Mouse (Mus musculus) 416B (cell line): ENCODE results near the gene Cass4.

Experiments used
- DNase-seq: peaks from one replicate; pipeline ENCODE4 v3.0.0; 2011; ENCODE audit warnings: low read depth

Cass4 gene

DNA sequence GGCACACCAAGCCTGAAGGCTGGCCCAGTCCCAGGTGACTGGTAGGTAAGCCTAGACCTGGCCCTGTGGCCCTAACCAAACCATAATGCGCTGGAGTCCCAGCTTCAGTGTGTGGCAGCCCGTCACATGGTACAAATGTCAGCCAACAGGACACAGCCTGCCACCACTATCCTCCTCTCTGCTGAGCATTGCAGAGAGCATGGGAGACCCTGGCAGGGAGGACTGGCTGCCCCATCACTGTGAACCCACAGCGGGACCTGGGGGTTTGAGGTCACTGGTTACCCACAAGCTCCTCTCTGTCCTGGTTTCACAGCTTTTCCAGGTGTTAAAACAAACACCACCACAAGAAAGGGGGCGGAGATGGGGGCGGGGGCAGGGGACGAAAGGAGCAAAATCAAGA lies 3.3 kb upstream of the Cass4 start:
- no peak for DNase-seq

DNA sequence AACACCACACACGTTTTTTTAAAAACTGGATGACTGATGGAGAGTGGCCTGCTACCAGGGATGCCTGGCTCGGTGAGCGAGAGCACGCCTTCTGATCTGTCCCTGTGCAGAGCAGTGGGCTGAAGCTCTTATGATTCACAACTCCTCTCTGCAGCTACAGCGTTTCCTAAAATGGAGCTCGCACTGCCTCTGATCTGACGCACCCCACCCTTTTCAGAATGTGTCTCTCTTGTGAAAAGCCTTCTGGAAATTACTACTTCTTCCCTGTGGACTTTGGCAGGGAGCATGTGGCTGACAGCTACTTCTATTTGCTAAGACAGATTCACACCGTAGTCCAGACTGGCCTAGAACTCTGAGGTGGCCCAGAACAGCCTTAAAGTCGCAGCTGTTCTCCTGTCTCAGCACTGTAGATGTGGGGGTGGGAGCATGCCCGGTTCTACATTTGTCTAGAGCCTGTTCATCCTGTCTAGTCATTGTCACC lies 1.5 kb upstream of the Cass4 start:
- no peak for DNase-seq

DNA sequence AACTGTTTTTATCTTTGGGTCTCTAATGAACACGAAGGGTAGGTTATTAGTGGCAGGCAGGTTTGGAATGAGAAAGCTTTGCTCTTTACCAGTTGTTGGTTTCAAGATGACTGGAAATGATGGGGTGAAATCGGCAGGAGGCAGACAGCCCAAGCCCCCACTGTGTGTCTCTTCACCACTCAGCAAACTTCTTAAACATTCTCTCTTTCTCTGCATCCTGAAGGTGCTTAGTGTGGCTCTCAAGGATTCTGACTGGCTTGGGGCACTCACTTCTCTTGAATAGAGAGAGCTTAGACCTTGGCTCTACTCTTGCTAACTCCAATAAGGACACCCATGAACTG lies 428 bp downstream of the Cass4 start:
- no peak for DNase-seq

DNA sequence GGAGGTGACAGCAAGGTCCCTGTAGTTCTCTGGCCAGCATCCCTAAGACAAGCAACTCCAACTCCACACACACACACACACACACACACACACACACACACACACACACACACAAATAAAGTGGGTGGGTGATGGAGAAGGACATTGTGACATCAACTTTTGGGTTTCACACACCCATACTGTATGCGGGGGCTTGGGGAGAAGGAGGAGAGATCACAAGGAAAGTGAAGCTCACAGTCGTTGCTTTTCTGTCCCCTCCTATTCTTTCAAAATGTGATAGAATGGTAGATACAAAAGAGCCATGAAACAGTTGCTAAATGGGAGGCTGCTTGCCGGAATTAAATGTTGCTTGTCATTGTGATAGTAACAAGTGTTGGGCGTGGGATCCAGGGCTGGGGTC lies 1.1 kb downstream of the Cass4 start:
- DNase-seq, result no peak

DNA sequence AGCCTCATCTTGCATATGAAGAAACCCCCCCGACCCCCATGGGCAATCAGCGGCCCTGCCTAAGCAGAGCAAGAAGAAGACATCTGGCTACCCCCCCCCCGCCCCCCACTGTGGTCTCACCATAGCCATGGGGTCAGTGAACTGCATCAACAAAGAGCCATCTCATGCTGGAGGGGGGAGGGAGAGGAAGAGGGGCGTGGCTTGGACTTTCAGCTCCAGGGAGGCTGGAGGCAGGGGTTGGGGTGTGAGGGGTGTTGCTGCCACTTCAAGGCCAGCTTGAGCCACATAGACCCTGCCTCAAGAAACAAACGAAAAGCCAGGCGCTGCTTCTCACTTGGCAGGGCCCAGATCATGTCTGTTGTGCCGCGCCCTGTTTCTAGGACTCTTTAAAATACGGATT lies 2.4 kb downstream of the Cass4 start:
- no peak for DNase-seq

DNA sequence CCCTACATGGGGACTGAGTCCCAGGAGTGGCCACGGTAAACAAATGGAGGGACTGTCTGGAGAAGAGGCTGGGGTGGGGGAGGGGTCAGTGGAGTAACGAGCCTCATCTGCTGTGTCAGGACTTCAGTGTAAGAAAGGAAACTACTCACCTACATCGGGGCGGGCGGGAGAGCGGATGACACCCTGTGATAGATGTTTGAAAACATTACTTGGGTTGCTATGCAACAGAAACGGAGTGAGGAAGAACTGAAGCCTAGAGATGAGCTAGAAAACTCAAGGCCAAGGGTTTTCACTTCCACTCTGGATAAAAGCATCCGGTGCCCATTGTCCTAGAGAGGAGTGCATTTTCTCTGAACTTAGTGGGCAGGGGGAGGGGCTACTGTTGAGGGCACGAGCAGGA lies 6.3 kb downstream of the Cass4 start:
- DNase-seq, result no peak

DNA sequence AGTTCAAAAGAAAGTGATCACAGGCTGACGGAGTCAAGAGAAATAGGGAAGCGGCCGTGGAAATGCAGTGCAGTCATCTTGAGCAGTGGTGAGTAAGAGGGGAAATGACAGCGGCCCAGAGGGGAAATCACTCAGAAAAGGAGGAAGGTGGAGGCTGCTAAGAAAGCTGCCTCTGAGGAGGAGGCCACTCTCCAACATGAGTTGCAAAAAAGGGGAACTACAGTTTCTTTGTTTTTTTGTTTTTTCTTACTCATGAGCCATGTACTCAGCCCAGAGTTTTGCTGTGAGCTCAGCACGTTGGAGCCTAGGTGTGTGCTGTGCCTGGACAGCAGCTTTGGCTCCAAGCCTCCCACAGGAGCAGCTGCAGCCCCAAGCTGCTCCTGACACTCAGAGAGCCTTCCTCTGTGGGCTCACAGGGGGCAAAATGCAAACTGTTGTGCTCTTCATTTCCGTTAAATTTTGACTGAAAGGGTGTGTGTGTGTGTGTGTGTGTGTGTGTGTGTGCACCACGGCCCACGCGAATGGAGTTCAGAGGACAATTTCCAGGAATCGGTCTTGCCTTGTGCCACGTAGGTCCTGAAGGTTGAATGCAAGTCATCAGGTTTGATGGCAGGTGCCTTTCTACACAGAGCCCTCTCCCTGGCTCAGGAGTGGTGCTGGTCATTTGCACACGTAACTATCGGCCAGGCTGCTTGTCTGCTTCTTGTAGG lies 7.7 kb downstream of the Cass4 start:
- peak; percentile 96 for DNase-seq

DNA sequence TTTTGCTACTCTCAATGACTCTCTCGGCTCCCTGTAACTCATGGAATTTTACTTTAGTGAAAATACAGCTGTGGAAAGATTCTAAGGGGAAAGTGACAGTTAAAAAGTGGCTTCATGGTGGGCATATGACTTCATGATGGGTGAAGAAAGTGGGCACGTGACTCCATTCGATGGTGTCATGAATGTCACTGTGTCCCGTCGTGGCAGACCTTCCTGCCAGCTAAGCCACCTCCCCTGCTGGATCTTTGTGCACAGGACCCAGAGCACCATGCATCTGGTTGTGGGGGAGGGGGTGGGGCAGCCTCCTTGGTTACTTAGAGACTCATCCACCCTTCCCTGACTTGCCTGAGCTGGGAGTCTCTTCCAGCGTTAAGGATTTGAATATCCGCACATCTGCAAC lies 10.6 kb downstream of the Cass4 start:
- no peak for DNase-seq

DNA sequence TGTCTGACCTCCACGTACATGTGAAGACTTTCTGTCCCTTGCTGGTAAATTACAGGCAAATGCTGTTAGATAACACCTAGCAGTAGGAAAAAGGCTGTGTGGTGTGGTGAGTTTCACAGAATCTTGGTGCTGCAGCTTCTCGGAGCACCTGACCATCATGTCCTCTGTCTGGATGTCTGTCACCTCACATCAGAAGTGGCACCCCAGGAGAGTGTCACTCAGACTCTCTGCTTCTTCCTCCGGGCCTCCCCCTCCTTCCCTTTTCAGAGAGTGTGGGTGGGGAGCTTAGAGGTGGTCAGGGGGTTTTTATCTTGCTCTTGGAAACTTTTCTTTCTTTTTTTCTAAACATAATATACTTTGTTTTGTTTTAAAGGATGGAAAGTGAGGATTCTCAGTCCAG lies 11.4 kb downstream of the Cass4 start:
- DNase-seq, result no peak

DNA sequence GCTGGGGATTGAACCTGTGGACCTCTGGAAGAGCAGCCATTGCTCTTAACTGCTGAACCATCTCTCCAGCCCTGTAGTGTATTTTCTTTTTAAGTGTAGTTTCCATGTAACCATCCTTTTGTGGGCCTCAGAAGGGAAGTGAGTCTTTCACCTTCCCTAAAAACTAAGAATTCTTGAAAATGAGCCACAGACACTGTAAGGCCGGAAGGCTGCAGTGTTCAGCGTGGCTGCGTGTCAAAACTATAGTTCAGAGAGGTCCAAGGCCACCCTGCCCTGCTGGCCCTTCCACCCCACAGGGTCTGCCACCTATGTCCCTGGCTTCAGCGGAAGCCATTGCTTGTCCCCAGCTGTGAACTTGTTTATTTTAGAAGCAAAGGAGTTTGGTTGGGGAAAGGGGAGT lies 12.6 kb downstream of the Cass4 start:
- no peak for DNase-seq

DNA sequence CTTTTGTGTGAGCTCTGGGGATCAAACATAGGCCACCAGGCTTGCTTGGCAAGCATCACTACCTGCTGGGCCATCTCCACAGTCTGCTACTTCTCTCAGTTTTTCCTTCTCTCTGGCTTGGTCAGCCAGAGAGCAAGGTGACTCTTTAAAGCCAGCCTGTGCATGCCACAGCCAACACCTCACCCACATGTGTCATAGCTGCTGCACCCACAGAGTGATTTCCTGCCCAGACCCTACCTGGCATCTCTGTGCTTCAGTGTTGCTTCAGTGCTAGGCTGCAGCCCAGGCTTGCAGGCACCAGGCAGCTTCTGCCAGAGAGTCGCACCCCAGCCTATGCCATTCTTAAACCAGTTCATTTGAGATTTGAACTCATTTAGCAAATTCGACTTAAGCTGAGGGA lies 13.9 kb downstream of the Cass4 start:
- no peak for DNase-seq

DNA sequence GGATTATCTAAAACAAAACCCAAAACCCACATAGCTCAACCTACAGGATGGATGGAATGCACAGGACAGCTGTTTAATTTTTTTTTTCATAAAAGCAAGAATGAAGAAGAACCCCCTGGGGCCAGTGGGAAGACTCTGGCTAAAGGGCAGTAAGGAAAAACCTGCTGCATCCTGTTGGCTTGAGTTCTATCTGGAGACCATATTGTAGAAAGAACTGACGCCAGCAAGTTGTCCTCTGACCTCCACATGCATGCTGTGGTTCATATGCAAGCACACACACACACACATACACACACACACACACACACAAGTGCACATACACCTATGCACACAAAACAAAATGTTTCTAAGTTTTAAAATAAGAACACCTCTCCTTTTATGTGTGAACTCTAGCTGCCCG lies 17.1 kb downstream of the Cass4 start:
- DNase-seq, result no peak

DNA sequence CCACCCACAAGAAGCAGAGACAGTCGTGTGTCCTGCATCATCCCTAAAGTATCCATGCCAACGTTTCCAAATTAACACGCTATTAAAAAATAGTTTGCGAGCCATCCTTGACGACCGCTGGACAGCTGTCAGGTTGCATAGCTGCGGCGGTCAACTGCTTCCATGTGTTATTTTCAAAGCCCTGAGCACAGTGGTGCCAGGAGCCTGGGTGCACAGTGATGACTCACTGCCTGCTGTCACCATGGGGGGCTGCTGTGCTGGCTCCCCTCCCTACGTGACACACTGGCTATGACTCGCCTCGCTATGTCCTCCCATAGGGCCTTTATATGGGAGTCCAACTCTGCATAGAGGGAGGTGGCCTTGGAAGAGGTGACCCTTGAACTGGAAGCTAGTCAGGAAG lies 17.5 kb downstream of the Cass4 start:
- peak; percentile 48 for DNase-seq

DNA sequence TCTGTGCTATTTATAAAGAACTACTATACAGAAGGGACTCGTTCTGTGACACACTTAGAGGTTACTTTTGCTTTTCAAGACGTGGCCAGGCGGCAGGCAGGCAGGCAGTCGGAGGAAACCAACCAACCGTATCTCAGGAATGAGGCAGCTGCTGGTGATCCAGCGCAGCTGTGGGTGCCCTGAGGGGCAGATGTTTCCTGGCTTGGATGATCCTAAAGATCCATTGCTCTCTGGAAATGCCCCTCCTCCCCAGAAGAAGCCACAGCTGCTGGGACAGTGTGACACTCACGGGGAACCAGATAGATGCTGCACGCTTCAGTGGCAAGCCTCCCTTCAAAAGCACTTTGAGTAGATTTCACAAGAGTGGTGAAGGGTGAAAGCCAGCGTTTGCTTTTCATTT lies 18.9 kb downstream of the Cass4 start:
- peak; percentile 42 for DNase-seq

DNA sequence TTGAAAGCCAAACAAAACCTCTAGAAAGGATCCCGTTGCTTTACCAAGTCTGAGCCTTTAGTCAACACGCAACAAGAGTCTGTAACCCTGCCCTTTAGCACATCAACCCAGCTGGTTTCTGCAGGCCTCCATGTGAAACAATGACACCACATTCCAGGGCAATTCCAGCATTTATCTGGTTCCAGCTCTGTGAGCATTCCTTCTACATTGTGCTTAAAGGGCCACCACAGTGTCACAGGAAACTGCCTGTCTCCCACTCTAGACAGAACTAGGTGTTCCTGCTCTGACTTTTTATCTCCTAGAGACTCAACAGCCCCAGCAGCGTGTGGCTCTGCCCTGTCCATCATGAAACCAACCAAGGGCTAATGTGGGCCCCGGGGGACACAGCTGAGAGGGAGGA lies 19.7 kb downstream of the Cass4 start:
- no peak for DNase-seq

DNA sequence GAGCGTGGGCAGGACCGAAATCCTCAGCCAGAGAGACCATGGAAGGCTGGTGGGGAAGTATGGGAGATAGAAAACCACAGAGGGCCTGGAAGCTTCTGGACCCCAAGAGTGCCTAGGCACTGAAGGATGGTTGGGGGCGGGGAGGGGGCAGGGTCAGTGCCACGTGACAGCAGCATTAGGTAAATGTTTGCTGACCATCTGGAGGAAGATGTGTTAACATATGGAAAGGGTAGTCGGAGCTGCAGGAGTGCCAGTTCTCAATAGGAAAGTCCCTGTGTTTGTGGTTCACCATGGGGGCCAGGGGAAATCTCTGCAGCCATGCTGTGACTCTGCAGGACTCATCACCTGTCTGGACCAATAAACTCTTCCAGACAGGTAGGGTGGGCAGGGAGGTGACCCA lies 20.3 kb downstream of the Cass4 start:
- no peak for DNase-seq

DNA sequence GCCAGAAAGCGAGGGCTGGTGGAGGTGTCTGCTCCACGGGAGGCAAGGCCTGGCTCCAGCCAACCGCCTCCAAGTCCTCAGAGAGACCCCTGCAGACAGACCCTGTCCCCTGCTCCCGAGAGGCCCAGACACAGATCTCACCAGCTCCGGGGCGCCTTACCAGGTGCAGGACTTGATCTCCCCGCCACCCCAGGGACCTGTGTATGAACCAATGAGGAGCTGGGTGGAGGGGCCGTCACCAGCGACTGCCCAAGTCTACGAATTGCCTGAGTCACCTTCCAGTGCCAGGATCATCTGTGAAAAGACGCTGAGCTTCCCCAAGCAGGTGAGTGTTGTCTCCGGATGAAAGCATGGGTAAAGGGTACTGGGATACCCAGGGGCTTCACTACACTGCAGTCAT lies 22.6 kb downstream of the Cass4 start:
- no peak for DNase-seq

DNA sequence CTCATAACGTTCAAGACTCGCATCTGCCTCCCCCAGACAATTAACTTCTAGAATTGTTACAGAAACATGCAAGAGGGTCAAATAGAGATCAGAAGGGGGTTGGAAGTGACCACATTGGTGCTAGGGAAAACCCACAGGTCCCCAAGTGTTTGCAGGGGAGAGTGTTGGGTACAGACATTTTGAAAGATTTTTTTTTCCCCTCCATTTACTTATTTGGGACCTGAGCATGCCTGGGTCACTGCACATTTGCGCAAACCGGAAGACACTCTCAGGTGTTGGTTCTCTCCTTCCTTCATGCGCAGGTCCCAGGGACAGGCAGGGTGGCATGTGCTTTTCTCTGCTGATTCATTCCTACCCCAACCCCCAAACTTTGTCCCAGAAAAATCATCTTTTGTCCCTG lies 23.3 kb downstream of the Cass4 start:
- DNase-seq, result no peak

DNA sequence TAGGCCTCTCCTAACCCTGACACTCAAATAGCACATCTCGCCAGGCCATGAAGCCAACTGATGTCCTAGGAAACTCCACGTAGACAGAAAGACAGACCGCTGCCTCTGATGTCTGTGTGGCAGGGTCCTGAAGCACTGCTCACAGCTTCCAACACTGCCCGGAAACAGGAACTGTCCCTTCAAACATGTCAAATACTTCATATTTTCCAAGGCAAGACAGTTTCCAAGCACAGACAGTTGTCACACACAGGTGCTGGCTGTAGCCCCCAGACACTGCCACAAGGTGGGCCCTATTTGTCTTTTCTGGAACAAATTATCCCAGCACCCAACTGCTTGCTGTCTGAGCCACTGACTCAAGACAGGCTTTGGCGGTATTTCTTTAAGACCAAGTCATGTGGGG lies 24.6 kb downstream of the Cass4 start:
- DNase-seq, result no peak

DNA sequence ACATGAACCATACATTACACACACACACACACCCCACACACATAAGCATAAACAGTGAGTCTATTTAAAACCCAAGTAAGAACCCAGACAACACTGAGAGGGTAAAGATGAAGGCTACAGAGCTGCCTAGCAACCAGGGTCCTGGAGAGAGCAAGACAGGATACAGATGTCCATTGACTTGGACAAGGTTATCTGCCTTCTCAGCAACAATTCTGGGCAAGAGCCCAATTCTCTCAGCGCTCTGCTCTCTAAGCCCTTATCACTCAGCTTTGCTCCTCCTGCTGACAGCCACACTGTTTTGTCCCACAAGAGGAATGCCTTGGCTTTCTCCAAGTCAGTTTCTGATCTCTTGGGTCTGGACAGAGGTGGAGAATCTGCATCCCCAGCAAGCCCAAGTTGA lies 37.0 kb downstream of the Cass4 start:
- DNase-seq, result peak; percentile 53

DNA sequence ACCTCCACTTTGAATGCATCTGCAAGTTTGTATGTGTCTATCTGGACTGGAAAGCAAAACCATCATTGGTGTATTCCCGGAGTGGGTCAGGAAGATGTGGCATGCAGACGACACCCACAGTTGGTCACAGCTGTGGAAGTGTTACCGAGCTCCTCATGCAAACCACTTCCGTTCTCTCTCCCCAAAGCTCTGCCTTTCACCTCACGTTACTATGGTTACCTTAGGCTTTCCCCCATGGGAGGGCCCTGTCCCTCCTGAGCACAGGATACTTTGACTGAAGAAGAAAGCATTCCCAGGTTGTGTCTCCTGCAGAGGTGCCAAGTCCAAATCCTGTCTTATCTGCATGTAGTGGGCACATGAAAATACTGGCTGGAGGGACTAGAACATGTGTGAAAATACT lies 40.2 kb downstream of the Cass4 start:
- peak; percentile 53 for DNase-seq

DNA sequence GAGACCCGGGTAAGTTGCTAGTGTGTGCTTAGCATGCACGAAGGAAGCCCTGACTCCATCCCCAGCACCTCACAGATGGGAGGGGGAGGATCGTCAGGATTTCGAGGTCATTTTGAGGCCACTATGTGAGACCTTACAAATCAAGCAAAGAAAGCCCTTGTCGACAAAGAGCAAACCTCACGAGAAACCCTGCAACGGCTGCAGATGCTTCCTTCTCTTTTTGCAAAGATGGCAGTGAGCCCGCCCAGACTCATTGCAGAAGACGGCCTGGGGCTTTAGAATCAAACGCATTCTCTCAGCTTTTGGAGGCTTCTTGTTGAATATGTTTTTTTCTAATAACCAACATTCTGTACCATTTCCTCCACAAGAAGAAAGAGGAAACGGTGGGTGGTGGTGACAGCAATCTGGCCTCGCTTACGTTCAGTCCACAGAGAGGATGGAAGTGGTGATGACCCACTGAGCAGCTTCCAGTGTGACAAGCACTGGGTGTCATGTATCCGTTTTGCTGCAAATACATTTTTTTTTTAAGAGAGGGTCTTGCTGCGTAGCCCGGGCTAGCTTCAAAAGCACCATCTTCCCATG lies 43.9 kb downstream of the Cass4 start:
- peak; percentile 73 for DNase-seq

DNA sequence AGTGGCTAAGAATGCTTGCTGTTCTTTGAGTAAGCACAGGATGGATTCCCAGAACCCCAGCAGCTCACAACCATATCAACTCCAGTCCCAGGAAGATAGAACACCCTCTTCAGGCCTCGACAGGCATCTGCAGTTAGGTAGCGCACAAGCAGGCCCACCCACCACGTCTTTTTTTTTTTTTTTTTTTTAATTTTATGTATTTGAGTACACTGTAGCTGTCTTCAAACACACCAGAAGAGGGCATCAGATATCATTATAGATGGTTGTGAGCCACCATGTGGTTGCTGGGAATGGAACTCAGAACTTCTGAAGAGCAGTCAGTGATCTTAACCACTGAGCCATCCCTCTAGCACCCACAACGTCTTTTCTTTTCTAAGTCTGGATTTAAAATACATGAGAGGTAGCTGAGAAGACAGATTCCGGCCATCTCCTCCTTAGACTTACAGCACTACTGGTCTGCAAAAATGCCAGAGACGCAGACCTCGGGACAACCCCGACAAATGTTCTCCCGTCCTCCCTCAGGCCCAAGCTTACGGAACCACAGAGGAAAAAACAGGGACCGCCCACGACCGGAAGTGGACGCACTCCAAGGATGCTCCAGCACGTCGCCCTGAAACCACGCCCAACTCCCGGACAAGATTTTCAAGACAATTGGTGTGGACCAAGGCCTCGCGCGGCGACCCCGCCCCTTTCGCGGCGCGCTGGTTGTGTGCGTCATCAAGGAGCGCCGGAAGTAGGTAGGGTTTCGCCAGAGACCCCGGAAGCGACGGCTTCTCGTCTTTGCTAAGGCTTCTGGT lies 46.4 kb downstream of the Cass4 start, which contains the start of gene Rtf2:
TSS of gene Rtf2 (plus strand) at position 714 of the 797 bp plus-strand sequence.
- DNase-seq, result peak; percentile 99
